Mouse (Mus musculus) left cerebral cortex, postnatal 14 days (tissue): ENCODE measurements around the gene Rybp. TPM values are rescaled to one million over a fixed set of nuclear protein-coding genes. Genes with fewer than 3 reads are reported as not detected.

Experiments used
- DNase-seq, 2 experiments: peaks; one replicate each; pipeline ENCODE4 v3.0.0; 2021 to 2022; ENCODE audit warnings: low spot score in 2 of 2, mixed read lengths in 1 of 2
- intact Hi-C: fragments of 180-260 bp; cut with DNase I; formaldehyde crosslinking; loops from one replicate; pipeline ENCODE4 v1.15.1; 2025
- total RNA-seq, 2 experiments: library from RNA; stranded (reverse); gene quantifications; 2 replicates each; pipeline ENCODE4 v1.2.3; 2021

Rybp gene
- total RNA-seq, 2 experiments from 2014 or later, result 53.3 to 53.8 TPM

GRCm38 (mm10) chr6:100292411-100292810 is 5.1 kb upstream of the Rybp start:
- DNase-seq, result peak; percentile 47 to 65
- intact Hi-C loops, result no loop called here

DNA sequence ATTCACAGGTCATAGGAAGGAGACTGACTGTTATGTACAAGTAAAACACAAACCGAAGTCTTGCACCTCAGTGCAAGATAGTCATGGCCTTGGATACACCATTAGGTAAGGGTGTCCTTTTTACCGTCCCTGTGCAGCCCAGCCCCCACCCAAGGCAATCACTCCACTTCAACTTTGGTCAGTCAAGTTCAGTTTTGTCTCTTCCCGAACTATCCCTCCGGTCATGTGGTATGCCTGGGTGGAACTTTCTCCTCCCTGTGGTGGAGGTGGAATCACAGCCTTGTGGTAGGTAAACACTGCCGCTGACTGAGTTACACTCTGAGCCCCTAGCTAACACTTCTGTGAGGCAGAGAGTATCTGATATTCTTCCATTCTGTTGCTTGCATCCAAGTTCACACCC is 1.8 kb upstream of the Rybp start:
- intact Hi-C loops, result loop anchor here (5.0 to 10.0 kb wide), 4 partner anchors 117 to 484 kb away; no protein-coding TSS in a partner anchor
- no peak for DNase-seq

- DNase-seq, result no peak
- intact Hi-C loops, result loop anchor here (5.0 to 10.0 kb wide), 4 partner anchors 116 to 484 kb away; no protein-coding TSS in a partner anchor
Measured at GRCm38 (mm10) chr6:100288730-100289035, 1.4 kb upstream of the Rybp start.

- intact Hi-C loops, result loop anchor here (5.0 to 10.0 kb wide), 4 partner anchors 116 to 483 kb away; no protein-coding TSS in a partner anchor
- peak in 1 of 2 experiments; percentile 9 for DNase-seq
Measured at GRCm38 (mm10) chr6:100288016-100288729, 888 bp upstream of the Rybp start.

DNA sequence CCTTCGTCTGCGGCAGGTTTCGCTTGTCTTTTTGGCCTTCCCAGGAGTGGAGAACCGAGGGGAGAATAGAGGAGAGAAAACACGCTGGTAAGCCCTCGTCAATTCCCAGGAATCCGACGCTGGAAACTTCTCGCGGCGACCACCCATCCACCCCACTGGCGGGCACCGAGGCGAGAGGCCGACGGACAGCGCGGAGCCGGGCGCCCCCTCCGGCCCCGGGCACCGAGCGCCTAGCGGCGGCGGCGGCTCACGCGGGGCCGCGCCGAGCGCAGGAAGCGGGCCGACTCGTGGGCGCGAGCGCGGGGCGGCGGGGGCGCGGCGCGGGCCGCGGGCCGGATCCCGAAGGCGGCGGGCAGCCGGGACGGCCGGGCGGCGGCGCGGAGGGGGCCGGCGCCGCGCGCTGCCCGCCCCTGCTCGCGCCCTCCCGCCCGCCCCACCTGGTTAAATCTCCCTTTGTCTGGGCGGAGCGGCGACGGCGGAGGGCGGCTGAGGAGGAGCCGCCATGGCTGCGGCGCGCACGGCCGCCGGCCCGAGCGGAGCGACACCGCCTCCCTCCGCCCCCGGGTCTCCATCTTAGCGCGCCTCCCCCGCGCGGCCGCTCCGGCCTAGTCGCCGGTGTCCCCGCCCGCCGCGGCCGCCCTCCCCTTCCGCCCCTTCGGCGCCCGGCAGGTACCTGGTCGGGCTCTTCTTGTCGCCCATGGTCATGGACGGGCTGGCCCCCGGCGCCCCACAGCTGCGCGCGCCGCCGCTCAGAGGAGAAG is 532 bp downstream of the Rybp start:
- intact Hi-C loops, result loop anchor here (5.0 to 10.0 kb wide), 4 partner anchors 114 to 482 kb away; no protein-coding TSS in a partner anchor
- DNase-seq, result peak; percentile 48 to 63

- intact Hi-C loops, result loop anchor here (5.0 to 10.0 kb wide), 4 partner anchors 114 to 481 kb away; no protein-coding TSS in a partner anchor
- no peak for DNase-seq
Measured at GRCm38 (mm10) chr6:100285985-100286572, 1.2 kb downstream of the Rybp start.

GRCm38 (mm10) chr6:100278841-100279240 is 8.4 kb downstream of the Rybp start:
- no peak for DNase-seq
- intact Hi-C loops, result no loop called here

- intact Hi-C loops, result no loop called here
- no peak for DNase-seq
Measured at GRCm38 (mm10) chr6:100276344-100276743, 10.9 kb downstream of the Rybp start.

GRCm38 (mm10) chr6:100275643-100276042 is 11.6 kb downstream of the Rybp start:
- no peak for DNase-seq
- intact Hi-C loops, result no loop called here

DNA sequence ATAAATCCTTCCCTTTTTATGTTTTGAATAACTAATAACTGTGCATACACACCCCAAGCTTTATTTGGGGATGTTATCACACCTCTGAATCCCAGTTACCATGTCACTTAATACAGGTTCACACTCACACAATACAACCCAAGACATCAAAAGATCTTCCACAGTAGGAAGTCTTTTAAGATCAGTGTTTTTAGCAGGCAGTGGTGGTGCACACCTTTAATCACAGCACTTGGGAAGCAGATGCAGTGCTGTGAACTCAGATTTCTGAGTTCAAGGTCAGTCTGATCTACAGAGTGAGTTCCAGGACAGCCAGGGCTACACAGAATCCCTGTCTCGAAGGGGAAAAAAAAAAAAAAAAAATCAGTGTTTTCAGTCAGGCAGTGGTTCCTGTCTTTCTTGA is 13.7 kb downstream of the Rybp start:
- intact Hi-C loops, result no loop called here
- no peak for DNase-seq

DNA sequence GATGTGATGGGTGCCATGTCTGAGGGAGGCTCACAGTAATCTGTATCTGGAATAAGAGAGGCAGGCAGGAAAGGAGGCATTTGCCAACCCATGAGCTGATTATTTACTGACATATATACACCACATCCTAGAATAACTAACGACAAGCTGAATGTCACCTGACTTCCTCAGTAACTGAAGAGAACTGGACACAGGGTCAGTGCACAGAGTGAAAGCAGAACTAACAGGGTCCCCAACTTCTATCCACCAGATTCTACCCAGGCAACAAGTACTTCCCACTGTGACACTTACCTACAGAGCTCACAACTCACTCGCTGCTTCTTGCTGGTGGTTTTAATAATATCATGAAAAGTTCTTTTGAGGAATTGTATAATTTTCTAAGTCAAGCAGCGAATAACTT is 15.3 kb downstream of the Rybp start:
- intact Hi-C loops, result no loop called here
- DNase-seq, result no peak

DNA sequence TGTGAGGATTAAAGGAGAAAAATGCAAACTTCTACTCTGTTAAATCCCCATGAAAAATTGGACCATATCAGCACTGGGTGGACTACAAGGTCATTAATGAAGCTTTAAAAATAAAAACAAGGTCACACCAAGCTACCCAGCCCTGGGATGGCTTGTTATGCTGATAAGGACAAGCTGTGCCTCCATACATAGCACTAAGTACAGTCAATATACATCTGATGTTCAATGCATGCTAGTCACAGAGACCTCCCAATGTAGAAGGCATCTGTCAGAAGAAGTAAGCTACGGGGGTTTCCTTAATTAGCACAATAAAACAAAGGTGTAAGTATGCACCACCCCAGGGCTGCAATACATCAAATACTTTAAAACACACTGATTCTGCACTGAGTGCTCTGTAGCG is 16.5 kb downstream of the Rybp start:
- DNase-seq, result no peak
- intact Hi-C loops, result no loop called here

GRCm38 (mm10) chr6:100259607-100260006 is 27.7 kb downstream of the Rybp start:
- intact Hi-C loops, result no loop called here
- no peak for DNase-seq

DNA sequence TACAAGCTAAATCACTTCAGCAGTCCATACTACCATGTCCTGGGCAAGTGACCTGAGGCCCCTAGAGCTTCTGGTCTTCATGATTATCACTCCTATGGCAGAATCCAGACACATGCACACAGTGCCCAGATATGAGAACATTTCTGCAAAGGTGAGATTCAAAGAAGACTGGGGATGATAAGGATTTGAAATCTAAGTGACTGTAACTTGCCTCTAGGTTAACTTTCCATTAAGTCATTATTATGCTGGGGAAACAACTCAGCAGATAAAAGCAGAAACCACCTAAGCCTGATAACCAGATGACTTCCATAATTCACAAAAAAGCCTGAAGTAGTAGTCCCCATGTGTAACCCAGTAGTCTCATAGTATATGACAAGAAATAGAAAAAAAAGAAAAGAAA is 29.0 kb downstream of the Rybp start:
- DNase-seq, result no peak

DNA sequence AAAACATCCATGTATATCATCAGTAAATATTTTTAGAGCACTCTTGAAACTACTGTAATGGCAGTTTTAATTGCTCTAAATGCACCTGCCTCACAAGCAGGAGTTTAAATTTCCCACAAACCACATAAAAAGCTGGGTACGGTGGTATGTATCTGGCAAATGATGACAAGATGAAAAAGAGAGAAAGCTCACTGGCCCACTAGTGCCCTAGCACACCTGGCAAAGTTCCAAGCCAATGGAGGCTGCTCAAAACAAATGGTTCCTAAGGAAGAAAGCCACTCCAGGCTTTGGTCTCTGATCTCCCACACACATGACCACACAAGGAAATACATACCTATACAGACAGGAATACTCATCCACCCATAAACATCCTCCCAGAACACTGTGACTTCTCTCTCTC is 31.9 kb downstream of the Rybp start:
- intact Hi-C loops, result no loop called here
- no peak for DNase-seq

More for the DNA sequence above, 29.0 kb downstream of the Rybp start:
- intact Hi-C loops, result no loop called here

DNA sequence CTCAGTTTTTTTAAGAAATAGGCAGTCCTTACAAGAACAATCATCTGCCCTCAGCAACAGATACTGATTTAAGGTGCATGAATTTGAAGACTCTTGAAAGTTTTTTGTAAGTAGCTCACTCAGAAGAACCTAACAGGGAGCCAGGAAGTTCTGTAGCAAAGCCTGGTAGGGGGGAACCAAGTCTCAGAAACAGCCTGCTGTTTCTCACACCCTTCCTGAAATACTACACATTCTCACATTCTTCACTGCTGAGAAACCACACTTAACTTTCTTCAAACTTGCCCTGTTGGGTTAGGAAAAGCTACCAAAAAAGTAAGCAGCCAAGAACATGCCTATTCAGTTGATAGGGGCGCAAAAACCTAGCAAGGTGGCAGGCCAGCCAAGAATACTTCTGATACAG is 32.6 kb downstream of the Rybp start:
- intact Hi-C loops, result no loop called here
- no peak for DNase-seq

- no peak for DNase-seq
- intact Hi-C loops, result no loop called here
Measured at GRCm38 (mm10) chr6:100244474-100244873, 42.8 kb downstream of the Rybp start.

GRCm38 (mm10) chr6:100235036-100235435 is 52.2 kb downstream of the Rybp start:
- no peak for DNase-seq
- intact Hi-C loops, result no loop called here

- intact Hi-C loops, result no loop called here
- no peak for DNase-seq
Measured at GRCm38 (mm10) chr6:100233522-100233921, 53.8 kb downstream of the Rybp start.

GRCm38 (mm10) chr6:100233061-100233460 is 54.2 kb downstream of the Rybp start:
- intact Hi-C loops, result no loop called here
- no peak for DNase-seq
